Mouse (Mus musculus) midbrain, embryonic 10.5 days (tissue): ENCODE measurements at regions not wholly inside any gene's neighbourhood (a gene's known extent, or its start where the extent isn't known, plus 50 kb on each side); places are given as distances from the start of the nearest gene placed in this dataset.
"Not testable (repeated sequence)": the region's sequence is repeated elsewhere in the genome, so short reads cannot be mapped to it uniquely, and the experiment has no call there.

Experiments
- DNase-seq: peaks from one replicate; pipeline ENCODE4 v3.0.0-alpha.2; 2017; ENCODE audit warnings: low spot score
- H3K27ac ChIP-seq: fragments of 300-500 bp; sonication (generic); replicated peaks from 2 replicates; pipeline ENCODE4 v1.5.1; 2016; ENCODE audit warnings: mild to moderate bottlenecking
- H3K27me3 ChIP-seq: fragments of 300-500 bp; sonication (generic); 2 replicates; pipeline ENCODE4 v1.6.1; 2016; ENCODE audit warnings: low read depth, mild to moderate bottlenecking; ENCODE audit not compliant: poor library complexity, severe bottlenecking
- H3K36me3 ChIP-seq: fragments of 300-500 bp; sonication (generic); 2 replicates; pipeline ENCODE4 v1.6.1; 2016; ENCODE audit warnings: mild to moderate bottlenecking, moderate library complexity
- H3K4me1 ChIP-seq: fragments of 300-500 bp; sonication (generic); 2 replicates; pipeline ENCODE4 v1.6.1; 2016
- H3K4me3 ChIP-seq: fragments of 300-500 bp; sonication (generic); 2 replicates; pipeline ENCODE4 v1.5.1; 2016; ENCODE audit warnings: mild to moderate bottlenecking, moderate library complexity
- H3K9me3 ChIP-seq: fragments of 300-500 bp; sonication (generic); replicated peaks from 2 replicates; pipeline ENCODE4 v1.6.1; 2016; ENCODE audit warnings: mild to moderate bottlenecking
- WGBS: fragments of 180-500 bp; shearing (Covaris S2); methylation state at CpG from one replicate; pipeline ENCODE4 v1.1.7; 2016; 5-methylcytosine and 5-hydroxymethylcytosine counted together

GRCm38 (mm10) chr5:97289401-97290165 is 102.6 kb downstream of the Naa11 start:
- no peak overlapping the region for H3K4me3 ChIP-seq
- peaks cover 12% of the 10 kb centered on the region for H3K4me1 ChIP-seq
- H3K27ac ChIP-seq: 0 out of 2 replicates have a peak overlapping the region, but pooled peaks have one; percentile 28
- no peaks in the 10 kb centered on the region for H3K9me3 ChIP-seq
- WGBS: 82% methylated on average over 8 of the region's 8 CpGs
- no peak for DNase-seq
- H3K27me3 ChIP-seq: no peaks in the 10 kb centered on the region; the same call in 1 of the 2 replicates
- H3K36me3 ChIP-seq: no peaks in the 10 kb centered on the region

- Histone ChIP-seq H3K27ac (no peak overlapping the region), H3K9me3 (no peaks in the 10 kb centered on the region), H3K27me3 (no peaks in the 10 kb centered on the region), H3K36me3 (no peaks in the 10 kb centered on the region), H3K4me3 (no peak overlapping the region), H3K4me1 (no peaks in the 10 kb centered on the region)
- 82% methylated on average over 5 of the region's 5 CpGs for WGBS
- DNase-seq: no peak
Observed at GRCm38 (mm10) chr5:97279455-97279854, 112.7 kb downstream of the Naa11 start.

DNA sequence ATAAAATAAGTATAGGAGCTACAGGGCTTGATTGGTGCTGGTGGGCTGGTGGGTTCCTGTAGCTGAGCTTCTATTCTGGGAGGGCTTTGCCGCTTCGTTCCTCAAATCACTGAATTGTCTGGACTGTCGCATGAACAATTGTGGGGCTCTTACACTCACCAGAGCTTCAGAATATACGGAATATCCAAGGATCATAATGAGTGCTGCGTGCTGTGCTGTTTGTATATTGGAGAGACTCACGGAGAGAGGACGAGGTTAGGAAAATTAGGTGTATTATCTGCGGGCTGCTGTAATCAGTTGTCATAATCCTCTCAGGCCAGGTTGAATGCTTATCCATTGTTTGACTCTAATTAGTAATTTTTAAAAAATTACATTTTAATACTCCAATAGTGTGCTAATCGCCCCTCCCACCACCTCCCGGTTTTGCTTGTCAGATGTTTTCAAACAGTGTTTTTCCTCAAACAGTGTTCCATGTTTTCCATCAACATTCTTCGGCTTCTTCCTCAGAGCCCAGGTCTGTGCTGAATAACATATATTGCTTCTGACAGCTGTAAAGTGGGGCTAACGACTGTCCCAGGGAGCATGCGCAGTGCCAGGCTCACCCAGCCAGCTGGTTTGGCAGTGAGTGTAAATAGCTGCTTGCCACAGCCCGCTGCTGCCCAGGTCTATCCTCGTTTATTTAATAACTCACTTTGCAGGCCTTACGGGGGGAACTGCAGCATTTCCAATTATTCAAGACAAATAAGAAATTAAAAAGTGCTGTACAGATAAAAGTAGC is 114.2 kb downstream of the Naa11 start:
- Histone ChIP-seq H3K9me3 (no peaks in the 10 kb centered on the region), H3K4me1 (no peaks in the 10 kb centered on the region), H3K4me3 (no peak overlapping the region), H3K27ac (no peak overlapping the region), H3K36me3 (no peaks in the 10 kb centered on the region), H3K27me3 (no peaks in the 10 kb centered on the region)
- DNase-seq: no peak
- WGBS: 89% methylated on average over 16 of the region's 16 CpGs

DNA sequence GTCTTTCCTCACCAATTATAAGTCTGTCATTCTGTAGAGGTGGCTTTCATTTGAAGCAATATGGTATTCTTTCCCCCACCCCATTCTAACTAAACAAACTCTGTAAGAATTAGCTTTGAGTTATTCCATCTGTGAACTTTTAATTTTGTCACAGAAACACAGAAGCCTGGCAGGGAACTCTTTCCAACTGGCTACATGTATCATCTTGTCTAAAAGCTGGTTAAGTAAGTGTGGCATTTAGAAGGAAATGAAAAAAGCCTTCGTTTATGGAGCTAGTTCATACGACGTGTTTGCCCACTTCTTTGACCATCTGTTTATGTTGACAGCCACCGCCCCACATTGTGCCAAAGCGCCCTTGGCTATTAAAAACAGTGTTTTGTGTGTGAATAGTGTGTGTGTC is 115.5 kb downstream of the Naa11 start:
- H3K27me3 ChIP-seq: no peaks in the 10 kb centered on the region
- H3K27ac ChIP-seq: no peak overlapping the region
- 89% methylated on average over 5 of the region's 5 CpGs for WGBS
- no peak for DNase-seq
- no peak overlapping the region for H3K4me3 ChIP-seq
- no peaks in the 10 kb centered on the region for H3K36me3 ChIP-seq
- no peaks in the 10 kb centered on the region for H3K4me1 ChIP-seq
- H3K9me3 ChIP-seq: no peaks in the 10 kb centered on the region

DNA sequence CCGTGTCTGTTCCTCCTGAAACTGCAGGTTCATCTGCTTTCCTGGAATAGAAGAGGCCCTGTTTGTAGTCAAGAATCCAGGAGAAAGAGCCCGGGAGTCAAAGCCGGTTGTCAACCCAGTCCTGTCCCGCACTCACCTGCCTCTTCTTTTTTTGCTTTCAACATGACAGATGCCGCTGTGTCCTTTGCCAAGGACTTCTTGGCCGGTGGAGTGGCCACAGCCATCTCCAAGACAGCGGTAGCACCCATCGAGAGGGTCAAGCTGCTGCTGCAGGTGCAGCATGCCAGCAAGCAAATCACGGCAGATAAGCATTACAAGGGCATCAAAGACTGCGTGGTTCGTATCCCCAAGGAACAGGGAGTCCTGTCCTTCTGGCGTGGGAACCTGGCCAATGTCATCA is 127.5 kb downstream of the Naa11 start:
- not testable (repeated sequence) for H3K4me1 ChIP-seq, H3K27ac ChIP-seq, DNase-seq, H3K4me3 ChIP-seq, H3K36me3 ChIP-seq, H3K9me3 ChIP-seq, H3K27me3 ChIP-seq
- 90% methylated on average over 12 of the region's 12 CpGs for WGBS

- Histone ChIP-seq H3K4me3 (no peak overlapping the region), H3K27me3 (no peaks in the 10 kb centered on the region), H3K36me3 (no peaks in the 10 kb centered on the region), H3K4me1 (no peaks in the 10 kb centered on the region), H3K9me3 (no peaks in the 10 kb centered on the region), H3K27ac (no peak overlapping the region)
- DNase-seq: no peak
- WGBS: 94% methylated on average over 1 of the region's 1 CpGs
Observed at GRCm38 (mm10) chr5:97257106-97257505, 135.1 kb downstream of the Naa11 start.

GRCm38 (mm10) chr5:97256445-97257060 is 135.6 kb downstream of the Naa11 start:
- no peak overlapping the region for H3K4me3 ChIP-seq
- H3K36me3 ChIP-seq: no peaks in the 10 kb centered on the region
- no peak for DNase-seq
- H3K27me3 ChIP-seq: no peaks in the 10 kb centered on the region
- WGBS: 88% methylated on average over 7 of the region's 7 CpGs
- no peak overlapping the region for H3K27ac ChIP-seq
- no peaks in the 10 kb centered on the region for H3K4me1 ChIP-seq
- no peaks in the 10 kb centered on the region for H3K9me3 ChIP-seq

- Histone ChIP-seq H3K36me3 (no peaks in the 10 kb centered on the region), H3K27ac (no peak overlapping the region), H3K27me3 (no peaks in the 10 kb centered on the region), H3K9me3 (no peaks in the 10 kb centered on the region), H3K4me3 (no peak overlapping the region), H3K4me1 (peaks cover 7% of the 10 kb centered on the region; the same call in 1 of the 2 replicates)
- DNase-seq: no peak
- WGBS: 86% methylated on average over 2 of the region's 2 CpGs
Observed at GRCm38 (mm10) chr5:97236930-97237329, 125.5 kb upstream of the Paqr3 start.

DNA sequence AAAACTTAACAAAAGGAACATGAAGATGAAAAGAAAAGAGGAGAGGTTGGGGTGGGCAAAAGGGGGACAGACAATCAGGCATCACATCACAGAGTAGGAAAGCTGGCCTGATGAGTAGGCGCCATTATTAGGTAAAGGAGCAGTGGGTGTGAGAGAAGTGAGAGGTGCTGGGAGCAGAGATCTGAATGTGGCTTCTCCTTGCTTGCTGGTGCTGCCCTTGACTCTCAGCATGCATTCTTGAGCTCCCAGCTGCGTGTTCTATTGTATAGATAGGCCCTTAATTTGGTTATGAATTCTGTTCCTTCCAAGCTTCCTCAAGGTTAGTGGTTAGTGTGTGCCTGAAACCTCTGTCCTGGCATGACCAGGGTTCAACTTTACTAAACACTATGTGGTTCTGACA is 115.0 kb upstream of the Paqr3 start:
- Histone ChIP-seq H3K4me1 (peaks cover 19% of the 10 kb centered on the region), H3K9me3 (no peaks in the 10 kb centered on the region), H3K27ac (no peak overlapping the region), H3K36me3 (no peaks in the 10 kb centered on the region), H3K4me3 (no peak overlapping the region), H3K27me3 (peaks cover 2% of the 10 kb centered on the region)
- DNase-seq: no peak
- 44% methylated on average over 2 of the region's 2 CpGs for WGBS

GRCm38 (mm10) chr5:97223238-97223857 is 112.0 kb upstream of the Paqr3 start:
- peak overlapping the region; percentile 75 for H3K27ac ChIP-seq
- no peaks in the 10 kb centered on the region for H3K9me3 ChIP-seq
- peaks cover 23% of the 10 kb centered on the region for H3K4me1 ChIP-seq
- no peak for DNase-seq
- no peaks in the 10 kb centered on the region for H3K36me3 ChIP-seq
- peak overlapping the region; percentile 44 for H3K4me3 ChIP-seq
- H3K27me3 ChIP-seq: peaks cover 11% of the 10 kb centered on the region
- 57% methylated on average over 12 of the region's 12 CpGs for WGBS

GRCm38 (mm10) chr5:97222489-97223237 is 111.3 kb upstream of the Paqr3 start:
- H3K36me3 ChIP-seq: no peaks in the 10 kb centered on the region
- peaks cover 23% of the 10 kb centered on the region for H3K4me1 ChIP-seq
- H3K4me3 ChIP-seq: peak overlapping the region; percentile 44
- WGBS: 28% methylated on average over 12 of the region's 12 CpGs
- H3K9me3 ChIP-seq: no peaks in the 10 kb centered on the region
- H3K27ac ChIP-seq: peak overlapping the region; percentile 75
- peak; percentile 43 for DNase-seq
- peaks cover 11% of the 10 kb centered on the region for H3K27me3 ChIP-seq

DNA sequence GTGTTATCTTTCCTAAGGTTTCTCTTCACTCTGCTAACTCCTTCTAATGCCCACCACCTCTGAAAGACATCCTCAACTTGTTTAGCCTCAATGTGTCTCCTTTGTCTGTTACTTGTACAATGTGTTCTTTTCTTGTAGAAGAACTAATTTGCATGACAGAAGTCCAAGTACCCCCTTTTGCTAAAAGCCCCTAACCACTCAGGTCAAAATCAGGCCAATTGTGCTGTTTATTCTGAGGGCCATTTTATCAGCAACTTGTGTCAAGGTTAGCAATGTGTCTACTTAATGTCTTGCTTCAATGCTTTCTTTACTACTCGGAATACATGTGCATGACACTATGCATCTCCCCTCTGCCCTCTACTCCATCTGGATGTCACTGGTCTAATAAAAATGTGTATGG is 107.3 kb upstream of the Paqr3 start:
- no peak for DNase-seq
- WGBS: 59% methylated on average over 1 of the region's 1 CpGs
- Histone ChIP-seq H3K9me3 (no peaks in the 10 kb centered on the region), H3K4me3 (no peak overlapping the region), H3K36me3 (no peaks in the 10 kb centered on the region), H3K4me1 (peaks cover 22% of the 10 kb centered on the region), H3K27ac (no peak overlapping the region), H3K27me3 (peaks cover 11% of the 10 kb centered on the region)
